Mouse (Mus musculus): ENCODE data around the gene Nfrkb. TPM values are rescaled to one million over a fixed set of nuclear protein-coding genes. Genes with fewer than 3 reads are reported as not detected.

Nfrkb gene
- total RNA-seq, 2 experiments from 2014 or later = 31.4 to 33.6 TPM

- DNase-seq (ENCODE audit: extremely low spot score in 1 of 2, low spot score in 2 of 2) = no peak
- H3K4me3 ChIP-seq = no peak overlapping the region
- no peak for TF ChIP-seq CTCF (IDR thresholded peaks at IDR 0.05)
- intact Hi-C loops (cut with DNase I) = no loop called here
- H3K27ac ChIP-seq = no peak overlapping the region
Measured at GRCm38 (mm10) chr9:31431751-31432150, 45.8 kb downstream of the Nfrkb start.

GRCm38 (mm10) chr9:31432336-31432975 lies 46.5 kb downstream of the Nfrkb start:
- TF ChIP-seq CTCF (IDR thresholded peaks at IDR 0.05) = no peak
- no peak for DNase-seq (ENCODE audit: extremely low spot score in 1 of 2, low spot score in 2 of 2)
- Histone ChIP-seq H3K4me3 (no peak overlapping the region), H3K27ac (no peak overlapping the region)
- intact Hi-C loops (cut with DNase I) = no loop called here

GRCm38 (mm10) chr9:31433431-31433830 lies 47.4 kb downstream of the Nfrkb start:
- intact Hi-C loops (cut with DNase I) = no loop called here
- Histone ChIP-seq H3K27ac (no peak overlapping the region), H3K4me3 (no peak overlapping the region)
- DNase-seq (ENCODE audit: extremely low spot score in 1 of 2, low spot score in 2 of 2) = no peak
- no peak for TF ChIP-seq CTCF (IDR thresholded peaks at IDR 0.05)

DNA sequence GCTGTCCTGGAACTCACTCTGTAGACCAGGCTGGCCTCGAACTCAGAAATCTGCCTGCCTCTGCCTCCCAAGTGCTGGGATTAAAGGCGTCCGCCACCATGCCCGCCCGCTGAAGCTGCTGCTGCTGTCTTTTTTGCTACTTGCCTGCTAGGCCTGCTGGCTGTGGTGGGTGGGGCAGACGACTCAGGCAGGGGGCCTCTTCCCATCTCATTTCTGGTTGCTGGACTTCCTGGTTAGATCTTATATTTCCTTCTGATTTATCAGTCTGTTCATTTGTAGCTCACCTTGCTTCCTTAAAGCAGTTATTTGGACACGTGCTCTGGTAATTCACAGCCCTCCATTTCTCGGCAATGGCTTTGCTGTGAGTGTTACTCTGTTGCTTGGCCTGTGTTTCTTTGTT lies 49.4 kb downstream of the Nfrkb start:
- intact Hi-C loops (cut with DNase I) = no loop called here
- Histone ChIP-seq H3K4me3 (no peak overlapping the region), H3K27ac (no peak overlapping the region)
- no peak for TF ChIP-seq CTCF (IDR thresholded peaks at IDR 0.05)
- no peak for DNase-seq (ENCODE audit: extremely low spot score in 1 of 2, low spot score in 2 of 2)

DNA sequence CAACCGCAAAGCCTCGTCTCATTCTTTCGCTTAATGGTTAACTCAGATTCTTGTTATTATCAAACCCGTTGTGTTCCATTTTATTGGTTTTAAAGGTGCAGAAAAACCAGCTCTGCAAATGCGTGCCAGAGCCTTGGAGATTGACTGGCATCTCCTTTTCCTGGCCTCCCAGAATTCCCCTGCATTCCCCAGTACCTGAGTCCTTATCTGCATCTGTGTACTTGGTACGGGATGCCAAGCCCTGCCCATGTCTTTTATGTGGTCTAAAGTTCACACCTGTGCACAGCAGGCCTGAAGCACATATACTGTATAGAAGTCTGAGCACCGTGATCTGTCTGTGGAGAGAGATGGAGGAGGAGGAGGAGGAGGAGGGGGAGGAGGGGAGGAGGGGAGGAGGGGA lies 51.9 kb downstream of the Nfrkb start:
- Histone ChIP-seq H3K4me3 (no peak overlapping the region), H3K27ac (no peak overlapping the region)
- no peak for TF ChIP-seq CTCF (IDR thresholded peaks at IDR 0.05)
- intact Hi-C loops (cut with DNase I) = no loop called here
- no peak for DNase-seq (ENCODE audit: extremely low spot score in 1 of 2, low spot score in 2 of 2)

GRCm38 (mm10) chr9:31438834-31439233 lies 52.8 kb downstream of the Nfrkb start:
- H3K4me3 ChIP-seq = no peak overlapping the region
- H3K27ac ChIP-seq = no peak overlapping the region
- intact Hi-C loops (cut with DNase I) = no loop called here
- DNase-seq (ENCODE audit: extremely low spot score in 1 of 2, low spot score in 2 of 2) = no peak
- TF ChIP-seq CTCF (IDR thresholded peaks at IDR 0.05) = no peak

DNA sequence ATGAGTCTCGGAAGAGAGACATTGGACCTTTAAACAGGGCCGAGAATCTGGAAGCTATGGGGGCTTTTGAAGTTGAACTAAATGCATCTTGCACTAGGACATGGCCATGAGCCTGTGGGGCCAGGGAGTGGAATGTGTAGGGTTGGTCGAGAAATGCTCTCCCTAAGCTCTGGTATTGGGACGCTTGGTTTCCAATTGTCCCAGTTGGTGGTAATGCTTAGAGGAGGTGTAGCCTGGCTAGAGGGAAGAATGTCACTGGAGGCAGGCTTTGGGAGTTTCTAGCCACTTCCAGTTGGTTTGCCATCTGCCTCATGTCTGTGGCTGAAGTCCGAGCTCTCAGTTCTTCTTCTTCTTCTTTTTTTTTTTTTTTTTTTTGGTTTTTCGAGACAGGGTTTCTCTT lies 53.3 kb downstream of the Nfrkb start:
- H3K4me3 ChIP-seq = no peak overlapping the region
- TF ChIP-seq CTCF (IDR thresholded peaks at IDR 0.05) = no peak
- no peak overlapping the region for H3K27ac ChIP-seq
- intact Hi-C loops (cut with DNase I) = no loop called here
- DNase-seq (ENCODE audit: extremely low spot score in 1 of 2, low spot score in 2 of 2) = no peak

GRCm38 (mm10) chr9:31440366-31440765 lies 54.4 kb downstream of the Nfrkb start:
- H3K4me3 ChIP-seq = no peak overlapping the region
- H3K27ac ChIP-seq = no peak overlapping the region
- no peak for DNase-seq (ENCODE audit: extremely low spot score in 1 of 2, low spot score in 2 of 2)
- no peak for TF ChIP-seq CTCF (IDR thresholded peaks at IDR 0.05)
- intact Hi-C loops (cut with DNase I) = no loop called here

- Histone ChIP-seq H3K4me3 (no peak overlapping the region), H3K27ac (no peak overlapping the region)
- TF ChIP-seq CTCF (IDR thresholded peaks at IDR 0.05) = no peak
- intact Hi-C loops (cut with DNase I) = no loop called here
- DNase-seq (ENCODE audit: extremely low spot score in 1 of 2, low spot score in 2 of 2) = no peak
Measured at GRCm38 (mm10) chr9:31441487-31441886, 55.5 kb downstream of the Nfrkb start.

DNA sequence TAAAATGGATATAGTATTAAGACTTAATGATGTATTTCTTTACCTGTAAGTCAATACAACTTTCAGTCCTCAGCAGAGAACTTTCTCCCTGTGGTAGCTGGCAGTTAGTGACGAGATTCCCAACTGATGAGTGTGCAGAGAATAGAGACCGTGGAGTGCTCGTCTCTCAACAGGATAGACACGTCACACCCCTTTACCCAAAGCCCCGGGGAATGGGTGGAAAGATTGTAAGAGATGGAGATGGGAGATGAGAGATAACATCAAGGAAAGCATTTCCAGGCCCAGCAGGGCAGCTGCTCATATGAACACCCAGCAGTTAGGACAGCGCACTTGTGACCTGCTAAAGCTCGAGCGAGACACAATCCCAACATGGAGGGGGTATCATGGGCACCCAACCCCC lies 58.2 kb downstream of the Nfrkb start:
- no peak overlapping the region for H3K4me3 ChIP-seq
- no peak for TF ChIP-seq CTCF (IDR thresholded peaks at IDR 0.05)
- intact Hi-C loops (cut with DNase I) = no loop called here
- H3K27ac ChIP-seq = no peak overlapping the region
- DNase-seq (ENCODE audit: extremely low spot score in 1 of 2, low spot score in 2 of 2) = no peak

DNA sequence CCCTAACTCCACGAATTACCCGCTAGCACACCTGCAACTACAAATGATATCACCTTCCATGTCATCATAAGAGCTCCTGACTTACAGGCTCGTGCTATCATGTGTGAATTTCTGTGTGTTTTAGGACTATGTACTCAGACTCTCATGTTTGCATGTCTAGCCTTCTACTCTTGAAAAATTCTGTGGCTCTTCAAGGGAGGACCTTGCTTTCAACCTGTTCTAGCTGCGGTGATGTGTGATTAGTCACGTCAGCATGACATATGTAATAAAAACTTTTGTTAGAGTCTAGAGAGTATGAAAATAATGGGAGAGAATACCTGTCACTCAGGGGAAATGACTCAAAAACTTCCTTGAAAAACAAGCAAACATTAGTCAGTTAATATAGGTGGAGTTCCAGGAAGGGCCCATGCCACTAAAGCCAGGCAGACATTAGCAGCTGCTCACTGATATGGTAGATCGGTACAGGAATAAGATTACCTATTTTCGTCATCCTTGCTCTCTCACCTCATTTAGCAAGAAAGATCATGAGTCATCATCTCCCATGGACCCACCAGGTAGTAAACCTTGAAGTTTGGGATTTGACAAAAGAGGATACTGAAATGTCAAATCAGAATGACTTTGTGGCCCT lies 63.3 kb downstream of the Nfrkb start:
- no peak for DNase-seq (ENCODE audit: extremely low spot score in 1 of 2, low spot score in 2 of 2)
- Histone ChIP-seq H3K4me3 (no peak overlapping the region), H3K27ac (no peak overlapping the region)
- intact Hi-C loops (cut with DNase I) = no loop called here
- no peak for TF ChIP-seq CTCF (IDR thresholded peaks at IDR 0.05)

DNA sequence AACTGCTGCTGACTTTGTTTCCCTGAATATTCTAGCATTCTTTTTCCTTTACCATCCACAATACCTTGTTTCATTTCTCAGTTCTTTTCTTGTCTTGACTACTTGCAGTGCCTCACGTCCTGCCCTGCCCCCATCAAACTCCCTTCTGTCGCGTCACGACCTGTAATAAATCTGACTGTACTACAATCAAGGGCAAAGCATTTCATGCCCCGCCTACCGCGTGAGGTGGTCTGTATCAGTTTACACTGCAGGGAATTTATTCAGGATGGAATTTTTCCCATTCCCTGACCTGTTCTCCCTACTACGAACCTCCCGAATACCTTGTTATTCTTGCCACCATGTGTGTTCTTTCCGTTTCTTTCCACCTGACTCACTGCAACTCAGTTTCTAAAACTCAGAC lies 66.2 kb downstream of the Nfrkb start:
- TF ChIP-seq CTCF (IDR thresholded peaks at IDR 0.05) = no peak
- DNase-seq (ENCODE audit: extremely low spot score in 1 of 2, low spot score in 2 of 2) = no peak
- intact Hi-C loops (cut with DNase I) = no loop called here
- no peak overlapping the region for H3K4me3 ChIP-seq
- H3K27ac ChIP-seq = no peak overlapping the region

DNA sequence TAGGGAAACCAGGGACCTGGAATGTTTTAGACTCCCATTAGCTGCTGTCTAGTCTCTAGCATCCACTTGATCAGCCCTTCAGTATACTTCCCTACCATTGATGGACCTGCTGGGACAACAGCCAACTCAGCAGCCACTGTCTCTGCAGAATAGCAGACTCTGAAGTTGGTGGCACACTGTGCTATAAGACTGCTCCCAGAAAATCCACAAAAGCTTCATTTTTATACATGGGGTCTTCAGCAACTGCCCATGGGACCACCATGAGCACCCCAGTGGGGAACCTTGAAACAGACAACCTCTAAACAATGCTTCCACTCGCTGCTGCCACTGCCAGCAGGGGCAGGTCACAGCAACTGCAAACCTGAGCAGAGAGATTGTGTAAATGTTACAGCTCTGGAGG lies 68.4 kb downstream of the Nfrkb start:
- no peak for TF ChIP-seq CTCF (IDR thresholded peaks at IDR 0.05)
- intact Hi-C loops (cut with DNase I) = no loop called here

More for the DNA sequence above, 68.4 kb downstream of the Nfrkb start:
- Histone ChIP-seq H3K27ac (no peak overlapping the region), H3K4me3 (no peak overlapping the region)
- DNase-seq (ENCODE audit: extremely low spot score in 1 of 2, low spot score in 2 of 2) = no peak

Measured in left cerebral cortex, adult 2 months (tissue).